Mouse (Mus musculus): ENCODE measurements at regions not wholly inside any gene's neighbourhood (a gene's known extent, or its start where the extent isn't known, plus 50 kb on each side); places are given as distances from the start of the nearest gene placed in this dataset.

GRCm38 (mm10) chr8:86159074-86159783 is 318.5 kb downstream of the Phkb start:
- DNase-seq, result no peak

GRCm38 (mm10) chr8:86147586-86147985 is 306.8 kb downstream of the Phkb start:
- DNase-seq, result no peak

- DNase-seq, result peak; percentile 90
Measured at GRCm38 (mm10) chr8:86125244-86125643, 284.5 kb downstream of the Phkb start.

GRCm38 (mm10) chr8:86124655-86125054 is 283.9 kb downstream of the Phkb start:
- peak; percentile 22 for DNase-seq
